Mouse (Mus musculus): Measurements from ENCODE around the gene Metrnl.
A peak's percentile ranks its signal among the peaks of the same experiment; 100 is the strongest.

Gene Metrnl

GRCm38 (mm10) chr11:121740906-121741305, 39.6 kb downstream of the Metrnl start:
- DNase-seq, result peak; percentile 38

- DNase-seq, result no peak
These were observed 40.1 kb downstream of the Metrnl start for GRCm38 (mm10) chr11:121741433-121741832.

GRCm38 (mm10) chr11:121743113-121743512, 41.8 kb downstream of the Metrnl start:
- DNase-seq, result no peak

GRCm38 (mm10) chr11:121743915-121744628, 42.7 kb downstream of the Metrnl start:
- no peak for DNase-seq

GRCm38 (mm10) chr11:121746941-121747494, 45.7 kb downstream of the Metrnl start:
- no peak for DNase-seq

GRCm38 (mm10) chr11:121748003-121748684, 46.8 kb downstream of the Metrnl start:
- DNase-seq, result no peak

Data from kidney, postnatal 14 days (tissue).